Mouse (Mus musculus) adrenal gland, postnatal 4 days (tissue): Measurements from ENCODE around the gene Ppp1r14d. TPM values are rescaled to one million over a fixed set of nuclear protein-coding genes. Genes with fewer than 3 reads are reported as not detected.

Experiments used
- DNase-seq, 2 experiments: peaks; one replicate each; pipeline ENCODE4 v3.0.0; 2021 to 2022; ENCODE audit warnings: low spot score in 2 of 2, mixed read lengths in 2 of 2
- long read RNA-seq, 2 experiments: library from polyadenylated mRNA; stranded (forward); transcript quantifications; one replicate each; pipeline ENCODE4 v2.0.0; 2021
- total RNA-seq, 2 experiments: library from RNA; stranded (reverse); gene quantifications; 2 replicates each; pipeline ENCODE4 v1.2.3; 2021

The Ppp1r14d gene
- total RNA-seq, result not detected
- long read RNA-seq, experiment 1, result 0 reads
- long read RNA-seq, experiment 2, result 0 reads

- no peak for DNase-seq
These were observed at the start of gene Ppp1r14d for GRCm38 (mm10) chr2:119229775-119230704. Gene Ppp1r14d, minus strand, starts transcription at chr2:119229906.

- no peak for DNase-seq
These were observed 48.1 kb upstream of the Ppp1r14d start for GRCm38 (mm10) chr2:119277810-119278209.

- no peak for DNase-seq
These were observed 47.2 kb upstream of the Ppp1r14d start for GRCm38 (mm10) chr2:119276926-119277325.

GRCm38 (mm10) chr2:119274126-119274525, 44.4 kb upstream of the Ppp1r14d start:
- no peak for DNase-seq

DNA sequence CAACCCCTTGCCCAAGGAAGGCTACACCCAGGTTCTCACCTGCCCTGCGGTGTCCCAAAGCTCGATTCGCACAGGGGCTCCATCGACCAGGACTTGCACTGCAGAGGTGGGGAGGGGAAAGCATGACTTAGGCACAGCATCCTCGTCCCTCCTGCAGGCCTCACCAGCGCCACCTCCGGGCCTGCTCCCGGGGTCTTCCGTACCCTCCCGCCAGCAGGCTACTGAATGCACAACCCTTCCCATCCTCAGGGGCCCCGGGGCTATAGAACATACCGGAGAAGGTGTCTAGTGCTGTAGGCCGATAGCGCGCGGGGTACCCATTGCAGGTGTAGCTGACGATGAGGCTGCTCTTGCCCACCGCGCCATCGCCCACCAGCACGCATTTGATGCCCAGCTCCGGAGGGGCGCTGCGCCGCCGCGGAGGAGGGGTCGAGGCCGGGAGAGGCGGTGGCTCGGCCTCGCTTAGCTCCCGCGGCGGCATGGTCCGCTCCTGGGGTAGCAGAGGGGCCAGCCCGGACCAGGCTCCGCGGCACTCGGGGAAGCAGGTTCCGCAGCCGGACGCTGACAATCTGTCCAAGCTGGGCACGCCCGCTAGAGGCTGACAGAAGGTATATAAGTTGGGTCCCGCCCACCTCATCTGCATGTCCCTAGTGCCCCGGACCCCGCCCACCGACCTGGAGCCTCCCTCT, 41.1 kb upstream of the Ppp1r14d start, which contains the start of gene Rhov:
Gene Rhov (minus strand): TSS at position 630 of the 689 bp plus-strand sequence.
- DNase-seq, result peak in 1 of 2 experiments; percentile 32

DNA sequence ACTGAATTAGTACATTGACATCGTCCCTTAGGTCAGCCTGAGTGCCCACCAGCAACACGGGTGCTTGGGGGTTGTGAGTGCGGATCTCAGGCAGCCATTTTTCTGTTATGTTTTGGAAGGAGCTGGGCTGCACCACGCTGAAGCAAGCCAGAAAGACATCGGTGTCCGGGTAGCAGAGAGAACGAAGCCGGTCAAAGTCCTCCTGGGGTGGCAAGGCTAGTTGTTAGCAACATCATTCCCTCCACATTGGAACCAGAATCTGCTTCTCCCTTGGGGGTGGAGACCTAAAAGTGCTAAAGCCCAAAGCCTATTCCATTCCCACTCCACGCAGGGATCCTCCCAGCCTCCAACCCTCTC, 40.6 kb upstream of the Ppp1r14d start:
- DNase-seq, result no peak

DNA sequence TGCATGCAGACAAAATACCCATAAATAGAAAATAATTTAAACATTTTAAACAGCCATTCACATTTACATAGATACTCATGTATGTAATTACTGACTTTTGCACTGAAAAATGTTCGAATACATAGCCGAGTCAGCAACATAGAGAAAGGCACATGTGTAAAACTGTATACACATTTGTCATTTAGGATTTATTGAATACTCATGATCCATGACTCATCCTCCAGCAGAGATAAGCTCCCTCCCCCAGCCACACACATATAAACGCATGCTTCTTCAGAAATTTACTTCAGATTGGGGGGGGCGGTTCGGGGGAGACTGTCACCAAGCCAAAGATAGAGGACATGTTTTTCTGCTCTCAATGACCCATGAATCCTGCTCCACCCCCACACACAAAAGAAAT, 34.1 kb upstream of the Ppp1r14d start:
- no peak for DNase-seq

GRCm38 (mm10) chr2:119262978-119263377, 33.3 kb upstream of the Ppp1r14d start:
- peak; percentile 45 to 78 for DNase-seq

- no peak for DNase-seq
These were observed 31.6 kb upstream of the Ppp1r14d start for GRCm38 (mm10) chr2:119261326-119261725.

GRCm38 (mm10) chr2:119260518-119260917, 30.8 kb upstream of the Ppp1r14d start:
- no peak for DNase-seq

- DNase-seq, result no peak
These were observed 25.3 kb upstream of the Ppp1r14d start for GRCm38 (mm10) chr2:119254976-119255375.

DNA sequence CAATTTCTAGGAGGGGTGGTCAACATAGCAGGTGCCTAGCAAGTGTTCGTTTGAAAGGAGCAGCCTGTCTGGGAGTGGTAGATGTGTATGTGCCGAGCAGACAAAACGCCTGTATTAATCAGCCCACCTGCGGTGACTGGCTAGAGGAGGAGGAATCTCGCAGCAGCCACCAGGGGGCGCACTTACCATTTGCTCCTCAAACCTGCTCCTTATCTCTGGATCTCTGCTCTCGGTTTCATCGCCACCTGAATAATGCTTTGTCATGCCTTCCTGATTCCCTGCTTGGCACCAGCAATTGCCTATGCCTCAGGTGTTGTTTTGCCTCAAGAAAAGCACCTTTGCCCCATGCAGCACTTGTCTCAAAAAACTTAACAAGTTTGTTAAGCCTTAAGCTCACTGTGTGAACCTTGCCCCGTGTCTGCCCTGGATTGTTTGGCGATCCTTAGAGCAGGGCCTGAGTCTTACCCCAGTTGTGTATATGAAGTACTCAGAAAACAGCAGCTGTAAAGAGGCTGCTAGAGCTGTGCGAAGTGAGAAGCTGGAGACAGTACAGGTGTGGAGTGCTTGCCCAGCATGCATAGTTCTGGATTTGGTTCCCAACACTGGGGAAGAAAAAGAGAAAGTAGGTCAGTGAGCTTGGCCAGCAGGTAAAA, 21.2 kb upstream of the Ppp1r14d start:
- peak; percentile 71 to 73 for DNase-seq

DNA sequence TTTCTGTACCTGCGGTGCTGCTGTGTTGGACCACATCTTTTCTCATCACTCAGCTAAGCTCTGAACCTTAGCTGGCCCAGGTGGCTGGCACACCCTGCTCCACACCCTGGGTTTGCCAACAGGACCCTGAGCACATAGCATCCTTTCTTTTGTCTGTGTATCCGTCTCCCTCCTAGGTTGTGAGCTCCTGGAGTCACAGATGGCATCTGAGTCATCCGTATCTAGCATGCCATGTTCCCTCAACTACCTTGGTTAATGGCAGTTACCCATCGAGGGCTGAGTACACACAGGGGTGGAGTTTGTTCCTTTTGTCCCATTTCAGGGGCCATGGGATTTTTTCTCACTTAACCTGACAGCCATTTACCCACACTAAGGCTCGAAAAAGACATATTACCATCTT, 20.7 kb upstream of the Ppp1r14d start:
- DNase-seq, result no peak

DNA sequence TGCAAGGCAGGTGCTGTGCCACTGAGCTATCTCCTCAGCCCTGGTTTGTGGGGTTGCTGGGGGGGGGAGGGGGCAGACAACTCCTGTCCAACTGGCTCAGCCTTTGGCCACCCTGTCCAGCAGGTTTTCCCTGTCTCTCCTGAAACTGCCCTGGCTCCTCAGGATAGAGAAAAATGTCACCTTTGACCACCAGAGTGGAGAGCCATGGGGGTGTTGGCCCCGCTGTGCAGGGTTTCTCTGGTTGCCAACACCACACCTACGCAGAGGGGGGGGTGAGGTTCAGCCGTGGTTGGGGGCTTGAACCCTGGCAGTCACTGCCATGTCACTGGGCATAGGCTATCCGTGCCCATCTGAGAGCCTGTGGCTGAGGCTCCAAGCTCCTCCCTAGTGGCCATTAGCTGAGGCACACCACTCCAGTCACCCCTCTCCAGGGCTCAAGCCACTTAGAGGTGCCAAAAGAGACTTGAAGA, 19.9 kb upstream of the Ppp1r14d start:
- DNase-seq, result no peak

GRCm38 (mm10) chr2:119247904-119248303, 18.2 kb upstream of the Ppp1r14d start:
- DNase-seq, result no peak

DNA sequence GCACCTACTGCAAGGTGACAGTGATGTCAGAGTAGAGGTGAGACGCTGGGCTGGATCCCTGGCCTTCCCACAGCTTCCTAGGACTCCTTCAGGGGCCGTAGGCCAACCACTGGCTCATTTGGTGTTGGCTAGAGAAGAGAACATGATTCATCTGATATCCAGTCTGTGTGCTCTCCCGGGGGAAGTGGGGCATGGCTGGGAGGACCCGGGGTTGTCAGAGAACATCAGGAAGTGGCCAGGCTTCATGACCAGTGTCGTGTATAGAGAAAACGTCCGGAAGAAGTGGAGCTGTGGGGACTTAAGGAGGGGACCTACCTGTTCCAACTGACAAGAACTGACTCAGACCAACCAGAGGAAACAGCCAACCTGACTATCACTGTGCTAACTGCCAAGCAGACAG, 15.5 kb upstream of the Ppp1r14d start:
- DNase-seq, result no peak

GRCm38 (mm10) chr2:119242548-119242947, 12.8 kb upstream of the Ppp1r14d start:
- DNase-seq, result no peak

GRCm38 (mm10) chr2:119240819-119241186, 11.1 kb upstream of the Ppp1r14d start:
- no peak for DNase-seq

DNA sequence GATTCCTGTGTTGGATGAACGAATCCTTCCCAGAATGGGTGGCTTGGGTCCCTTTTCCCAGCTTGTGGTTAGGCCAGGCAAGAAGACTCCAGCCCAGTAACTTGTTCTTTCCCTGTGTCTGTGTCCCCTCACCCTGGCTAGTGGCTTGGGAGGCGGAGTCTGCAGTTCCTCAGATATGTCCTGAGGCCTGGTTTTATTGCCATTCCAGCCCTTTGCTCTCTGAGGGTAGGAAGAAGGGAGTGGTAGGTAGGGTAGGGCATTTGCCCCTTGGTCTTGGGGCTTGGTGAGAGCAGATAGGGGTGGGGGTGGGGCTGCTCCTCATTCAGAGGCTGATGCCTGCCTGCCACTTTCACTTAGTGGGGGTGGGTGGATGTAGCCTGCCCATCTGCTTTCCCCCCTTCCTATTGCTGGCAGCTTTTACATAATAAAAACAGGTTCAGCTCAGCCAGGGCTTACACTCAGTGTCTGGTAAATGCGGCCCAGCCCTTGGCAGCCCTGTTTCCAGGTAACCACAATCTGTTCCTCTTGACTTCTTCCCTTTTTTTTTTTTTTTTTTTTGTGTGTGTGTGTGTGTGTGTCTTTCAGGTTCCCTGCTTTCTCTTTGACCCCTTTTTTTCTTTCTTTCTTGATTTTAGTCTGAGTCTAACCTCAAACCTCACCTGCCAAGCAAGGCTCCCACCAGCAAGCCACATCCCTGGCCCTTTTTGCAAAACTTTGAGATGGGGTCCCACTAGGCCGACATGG, 10.5 kb upstream of the Ppp1r14d start:
- no peak for DNase-seq

DNA sequence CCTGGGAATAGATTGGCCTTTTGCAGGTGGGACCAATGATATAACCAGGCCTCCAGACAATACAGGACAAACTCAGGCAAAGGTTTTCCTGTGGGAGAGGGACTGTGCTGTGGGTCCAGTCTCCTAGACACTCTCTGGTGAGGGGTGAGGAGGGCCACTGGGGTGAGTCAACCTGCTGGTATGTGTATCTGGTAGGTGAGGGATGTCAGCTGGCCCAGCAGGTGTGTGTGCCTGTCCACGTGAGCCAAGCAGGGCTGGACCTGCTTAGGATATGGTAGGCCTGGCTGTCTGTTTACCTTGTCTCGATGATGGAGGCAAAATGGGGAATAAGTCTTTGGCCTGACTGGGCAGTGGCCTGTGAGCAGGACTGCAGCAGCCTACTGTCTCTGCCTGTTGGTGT, 9.0 kb upstream of the Ppp1r14d start:
- no peak for DNase-seq

DNA sequence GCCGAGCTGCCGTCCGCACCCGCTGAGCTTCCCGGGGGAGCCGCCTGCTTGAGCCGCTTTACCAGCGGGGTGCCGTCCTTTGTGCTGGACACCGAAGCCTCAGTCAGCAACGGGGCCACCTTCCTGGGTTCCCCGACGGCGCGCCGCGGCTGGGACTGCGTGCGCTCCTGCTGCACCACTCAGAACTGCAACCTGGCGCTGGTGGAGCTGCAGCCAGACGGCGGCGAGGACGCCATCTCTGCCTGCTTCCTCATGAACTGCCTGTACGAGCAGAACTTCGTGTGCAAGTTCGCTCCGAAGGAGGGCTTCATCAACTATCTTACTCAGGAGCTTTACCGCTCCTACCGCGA, 8.1 kb upstream of the Ppp1r14d start:
- no peak for DNase-seq
